Mouse (Mus musculus) ES-Bruce4 (cell line): Measurements from ENCODE around the gene Wdr34. TPM values are rescaled to one million over a fixed set of nuclear protein-coding genes. Genes with fewer than 3 reads are reported as not detected.

Source experiments
- H3K27ac ChIP-seq: 2 replicates; pipeline ENCODE4 v1.5.1; 2012; ENCODE audit warnings: low read length, inconsistent platforms; ENCODE audit not compliant: insufficient read depth
- H3K27me3 ChIP-seq: 2 replicates; pipeline ENCODE4 v1.6.1; 2012; ENCODE audit warnings: mild to moderate bottlenecking, low read length, inconsistent platforms; ENCODE audit not compliant: control insufficient read depth, poor library complexity, insufficient read depth, severe bottlenecking
- H3K36me3 ChIP-seq: 2 replicates; pipeline ENCODE4 v1.6.1; 2012; ENCODE audit warnings: inconsistent platforms, mild to moderate bottlenecking, low read length, moderate library complexity; ENCODE audit not compliant: control insufficient read depth, poor library complexity, insufficient read depth, severe bottlenecking
- H3K4me1 ChIP-seq: one replicate; pipeline ENCODE4 v1.8.1; 2011; ENCODE audit warnings: low read length; ENCODE audit not compliant: control insufficient read depth, insufficient read depth
- H3K4me3 ChIP-seq: 2 replicates; pipeline ENCODE4 v1.5.1; 2011; ENCODE audit warnings: low read depth, mild to moderate bottlenecking, low read length
- H3K9ac ChIP-seq: 2 replicates; pipeline ENCODE4 v1.6.1; 2012; ENCODE audit warnings: low read depth, mild to moderate bottlenecking, inconsistent platforms; ENCODE audit not compliant: poor library complexity, severe bottlenecking
- H3K9me3 ChIP-seq: replicated peaks from 2 replicates; pipeline ENCODE4 v1.6.1; 2012; ENCODE audit warnings: mild to moderate bottlenecking, low read length, inconsistent platforms; ENCODE audit not compliant: control insufficient read depth, poor library complexity, insufficient read depth, severe bottlenecking
- CTCF ChIP-seq: IDR thresholded peaks from one replicate; pipeline ENCODE4 v1.8.1; 2011; ENCODE audit warnings: low read depth, low read length
- EP300 ChIP-seq: IDR thresholded peaks from 2 replicates; pipeline ENCODE4 v1.6.1; 2011; ENCODE audit warnings: low read depth, low read length; ENCODE audit not compliant: insufficient read depth
- POLR2A ChIP-seq: IDR thresholded peaks from one replicate; pipeline ENCODE4 v1.8.1; 2011; ENCODE audit warnings: low read length; ENCODE audit not compliant: insufficient read depth
- polyA plus RNA-seq: library from polyadenylated mRNA; stranded (reverse); fragments of >200 nt; gene quantifications from 2 replicates; pipeline ENCODE4 v1.2.4, GENCODE M21; 2011; ENCODE audit warnings: low read depth; ENCODE audit not compliant: missing spikeins, insufficient read depth, insufficient read length

The Wdr34 gene
- polyA plus RNA-seq, 1 experiment = 20.6 TPM

DNA sequence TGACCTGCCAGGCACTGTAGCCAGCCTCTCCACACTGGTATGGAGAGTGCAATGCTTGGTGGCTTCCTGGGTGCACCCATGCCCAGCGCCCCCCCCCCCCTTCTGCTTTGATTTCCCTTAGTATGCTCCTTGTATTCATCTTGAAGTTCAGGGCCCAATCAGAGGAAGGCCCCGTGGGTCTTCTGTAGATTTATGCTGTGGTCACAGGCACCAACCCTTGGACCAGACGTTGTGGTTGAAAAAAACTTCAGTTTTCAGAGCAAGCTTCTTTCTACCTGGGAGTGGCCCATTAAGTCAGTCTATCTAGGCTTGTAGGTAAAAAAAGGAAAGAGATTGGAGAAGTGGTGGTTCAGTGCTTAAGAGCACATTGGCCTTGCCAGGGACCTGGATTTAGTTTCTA lies 15.1 kb upstream of the Wdr34 start:
- Histone ChIP-seq H3K9ac (peak overlapping the region; percentile 100), H3K27me3 (no peaks in the 10 kb centered on the region), H3K9me3 (no peaks in the 10 kb centered on the region), H3K4me3 (peak overlapping the region; percentile 93), H3K4me1 (no peaks in the 10 kb centered on the region), H3K27ac (peak overlapping the region; percentile 71; the same call in 1 of the 2 replicates), H3K36me3 (peaks cover 30% of the 10 kb centered on the region)
- no peak for TF ChIP-seq CTCF
- TF ChIP-seq EP300 = no peak
- TF ChIP-seq POLR2A = no peak

DNA sequence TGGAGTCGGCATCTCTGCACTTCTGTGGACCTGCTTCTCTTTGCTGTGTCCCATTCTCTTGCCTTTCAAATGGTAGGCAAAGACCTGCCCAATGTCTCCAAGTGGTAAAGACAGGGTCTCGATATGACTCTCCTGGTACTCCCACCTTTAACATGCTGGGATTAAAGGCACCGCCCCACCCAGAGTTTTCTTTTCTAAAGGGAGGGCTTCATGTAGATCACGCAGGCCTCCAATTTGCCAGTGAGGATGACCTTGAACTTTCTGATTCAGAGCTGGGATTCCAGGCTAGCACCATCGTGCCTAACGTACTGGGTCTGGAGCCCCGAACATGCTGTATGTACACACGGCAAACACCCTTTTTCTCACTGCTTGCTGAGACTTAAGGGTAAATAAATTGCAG lies 14.6 kb upstream of the Wdr34 start:
- Histone ChIP-seq H3K27ac (peak overlapping the region; percentile 71), H3K9me3 (no peaks in the 10 kb centered on the region), H3K36me3 (peaks cover 24% of the 10 kb centered on the region), H3K27me3 (no peaks in the 10 kb centered on the region), H3K4me1 (no peaks in the 10 kb centered on the region), H3K9ac (peak overlapping the region; percentile 100), H3K4me3 (peak overlapping the region; percentile 93)
- TF ChIP-seq CTCF (no peak), EP300 (no peak), POLR2A (no peak)

DNA sequence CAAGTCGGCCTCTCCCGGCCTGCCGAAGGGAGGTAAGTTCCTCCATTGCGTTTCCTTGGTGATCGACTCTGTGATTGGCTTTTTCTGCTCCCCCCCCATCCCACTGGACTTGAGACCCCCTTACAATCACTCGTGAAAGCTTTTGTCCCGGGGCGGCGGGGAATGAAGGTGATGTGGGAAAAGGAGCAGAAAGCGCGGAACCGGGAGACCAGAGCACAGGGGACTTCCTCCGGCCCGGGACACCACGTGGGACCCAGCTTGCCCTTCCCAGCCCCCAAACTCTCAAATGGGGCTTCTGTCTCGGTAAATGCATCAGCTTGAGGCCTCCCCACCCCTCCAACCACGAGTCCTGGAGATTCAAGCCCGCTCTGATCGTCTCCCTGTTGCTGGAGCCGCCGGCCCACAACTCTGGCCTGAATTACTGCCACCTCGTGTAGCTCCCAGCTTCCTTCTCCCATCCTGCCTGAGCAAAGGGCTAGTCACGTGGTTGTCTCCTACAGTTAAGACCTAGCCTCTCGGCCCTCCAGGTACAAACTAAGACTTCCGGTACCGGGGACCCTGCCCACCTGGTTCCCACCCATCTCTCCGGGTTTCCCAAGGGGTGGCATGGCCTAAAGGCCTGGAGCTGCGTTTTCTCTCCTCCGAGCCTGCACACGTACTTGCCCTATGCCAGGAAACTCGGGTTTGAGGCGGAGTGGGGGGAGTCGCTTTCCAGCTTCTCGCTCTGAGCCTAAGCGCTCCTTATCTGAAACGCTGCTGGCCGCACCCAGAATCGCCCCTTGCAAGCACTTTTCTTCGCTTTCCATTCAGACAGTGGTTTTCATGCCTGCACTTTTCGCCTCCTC lies 13.8 kb upstream of the Wdr34 start:
- Histone ChIP-seq H3K27me3 (no peaks in the 10 kb centered on the region), H3K36me3 (peaks cover 18% of the 10 kb centered on the region), H3K9me3 (no peaks in the 10 kb centered on the region), H3K4me1 (no peaks in the 10 kb centered on the region), H3K9ac (peak overlapping the region; percentile 100), H3K27ac (peak overlapping the region; percentile 71), H3K4me3 (peak overlapping the region; percentile 93)
- no peak for TF ChIP-seq EP300
- peak; percentile 20 for TF ChIP-seq POLR2A

DNA sequence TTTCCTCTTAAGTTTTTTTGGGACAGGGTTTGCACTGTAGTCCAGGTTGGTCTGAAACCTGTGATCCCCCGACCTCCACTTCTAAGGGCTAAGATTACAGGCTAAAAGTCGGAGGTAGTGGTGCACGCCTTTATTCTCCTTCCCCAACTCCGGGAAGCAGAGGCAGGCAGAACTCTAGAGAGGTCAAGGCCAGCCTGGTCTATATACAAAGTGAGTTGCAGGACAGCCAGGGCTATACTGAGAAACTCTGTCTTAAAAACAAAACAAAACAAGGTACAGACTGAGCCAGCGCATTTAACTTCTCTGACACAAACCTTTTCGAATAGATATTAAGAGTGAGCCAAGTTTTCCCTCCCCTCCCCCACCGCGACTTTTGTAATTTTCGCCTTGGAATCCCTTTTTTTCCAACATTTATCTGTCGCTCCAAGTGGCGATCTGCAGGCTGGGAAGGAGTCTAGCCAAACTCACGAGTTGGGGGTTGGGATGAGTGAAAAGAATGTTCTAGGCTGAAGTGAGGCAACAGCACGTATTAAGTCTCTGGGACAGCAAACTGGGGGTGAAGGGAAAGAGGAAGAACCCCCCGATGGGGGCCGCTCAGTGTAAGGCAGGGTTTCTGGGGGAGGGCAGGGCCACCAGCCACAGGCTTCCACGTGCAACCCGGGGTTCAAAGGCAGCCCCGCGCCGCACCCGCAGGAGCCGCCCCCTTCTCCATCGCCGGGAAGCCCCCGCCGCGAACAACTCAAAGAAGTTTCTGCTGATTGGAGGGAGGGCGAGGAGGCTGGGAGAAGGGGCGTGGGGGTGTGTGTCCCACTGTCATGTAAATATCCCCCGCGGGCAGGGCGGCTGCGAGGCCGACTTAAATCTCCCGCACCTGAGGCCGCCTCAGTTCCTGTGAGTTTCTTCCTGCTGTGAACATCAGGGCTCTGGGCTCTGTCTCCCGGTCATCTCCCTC lies 12.8 kb upstream of the Wdr34 start:
- H3K27ac ChIP-seq = peak overlapping the region; percentile 84
- no peaks in the 10 kb centered on the region for H3K9me3 ChIP-seq
- H3K4me1 ChIP-seq = no peaks in the 10 kb centered on the region
- H3K36me3 ChIP-seq = peaks cover 15% of the 10 kb centered on the region
- H3K9ac ChIP-seq = peak overlapping the region; percentile 100
- H3K4me3 ChIP-seq = peak overlapping the region; percentile 93
- no peaks in the 10 kb centered on the region for H3K27me3 ChIP-seq
- TF ChIP-seq POLR2A (peak; percentile 35), CTCF (no peak), EP300 (peak; percentile 48; the same call in 1 of the 2 replicates)

DNA sequence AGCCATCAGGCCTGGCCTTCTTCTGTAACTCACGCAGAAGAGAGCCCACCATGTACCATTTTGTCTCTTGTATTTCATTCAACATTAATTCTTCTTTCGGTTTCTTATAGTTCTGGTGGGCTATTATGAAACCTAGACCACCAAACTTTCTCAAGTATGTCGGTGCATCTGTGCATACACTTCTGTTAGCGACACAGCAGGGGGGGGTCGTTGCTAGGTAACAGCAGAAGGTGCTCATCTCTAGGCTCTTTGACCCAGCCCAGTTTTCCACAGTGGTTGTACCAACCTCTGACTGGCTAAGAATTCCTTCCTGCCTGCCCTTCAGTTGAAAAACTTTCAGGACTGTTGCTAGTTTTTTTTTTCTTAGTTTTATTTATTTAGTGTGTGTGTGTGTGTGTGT lies 9.7 kb upstream of the Wdr34 start:
- Histone ChIP-seq H3K27me3 (no peaks in the 10 kb centered on the region), H3K36me3 (peaks cover 5% of the 10 kb centered on the region; the same call in 1 of the 2 replicates), H3K27ac (no peak overlapping the region), H3K9me3 (no peaks in the 10 kb centered on the region), H3K9ac (no peak overlapping the region), H3K4me1 (no peaks in the 10 kb centered on the region), H3K4me3 (no peak overlapping the region)
- TF ChIP-seq CTCF (no peak), EP300 (no peak), POLR2A (no peak)
